Mouse (Mus musculus) G1E (cell line): ENCODE data around the gene Cplx3. TPM values are rescaled to one million over a fixed set of nuclear protein-coding genes. Genes with fewer than 3 reads are reported as not detected.
A peak's percentile ranks its signal among the peaks of the same experiment; 100 is the strongest.

Experiments used
- ATAC-seq: 2 replicates; pipeline ENCODE4 v1.8.0; 2016; ENCODE audit warnings: mild to moderate bottlenecking; ENCODE audit not compliant: insufficient number of reproducible peaks, poor library complexity, low FRiP score, severe bottlenecking; ENCODE audit errors: extremely low read depth
- DNase-seq: peaks from one replicate; pipeline ENCODE4 v3.0.0; 2012; ENCODE audit warnings: low spot score
- H3K27me3 ChIP-seq: 2 replicates; pipeline ENCODE4 v1.6.1; 2012; ENCODE audit warnings: mild to moderate bottlenecking, low read length, inconsistent platforms; ENCODE audit not compliant: insufficient read depth
- H3K36me3 ChIP-seq: replicated peaks from 2 replicates; pipeline ENCODE3; 2012; ENCODE audit warnings: mild to moderate bottlenecking, inconsistent platforms
- H3K4me1 ChIP-seq: 2 replicates; pipeline ENCODE4 v1.6.1; 2012; ENCODE audit warnings: low read depth, low read length, inconsistent platforms, mixed read lengths; ENCODE audit not compliant: insufficient read depth
- H3K4me3 ChIP-seq: 2 replicates; pipeline ENCODE4 v1.5.1; 2012; ENCODE audit warnings: low read depth, mild to moderate bottlenecking, inconsistent platforms, low read length, moderate library complexity, mixed read lengths
- H3K9me3 ChIP-seq: replicated peaks from 2 replicates; pipeline ENCODE4 v1.6.1; 2012; ENCODE audit warnings: inconsistent platforms
- CTCF ChIP-seq: IDR thresholded peaks from 2 replicates; pipeline ENCODE4 v1.5.1; 2012; ENCODE audit warnings: low read depth, low read length, inconsistent platforms, mixed read lengths
- GATA1 ChIP-seq: IDR thresholded peaks from 2 replicates; pipeline ENCODE4 v1.6.1; 2012; ENCODE audit warnings: borderline replicate concordance, low read length, inconsistent platforms, mixed read lengths
- GATA2 ChIP-seq: IDR thresholded peaks from 2 replicates; pipeline ENCODE4 v1.6.1; 2012; ENCODE audit warnings: low read depth, low read length, inconsistent platforms, borderline replicate concordance
- POLR2AphosphoS5 ChIP-seq: IDR thresholded peaks from 2 replicates; pipeline ENCODE4 v1.6.1; 2012; ENCODE audit warnings: low read depth, low read length, inconsistent platforms; ENCODE audit not compliant: insufficient replicate concordance
- TAL1 ChIP-seq: conservative IDR thresholded peaks from 2 replicates; pipeline ENCODE4 v1.6.1; 2012; ENCODE audit warnings: low read depth, low read length, inconsistent platforms, mixed read lengths
- polyA plus RNA-seq: library from polyadenylated mRNA; stranded (reverse); fragments of >175 nt; gene quantifications from 2 replicates; pipeline ENCODE4 v1.2.3, GENCODE M21; 2012
- total RNA-seq, 2 experiments: library from RNA; stranded (forward) in 1 of 2; stranded (reverse) in 1 of 2; fragments of 200-1000 nt in 1 of 2; fragments of >200 nt in 1 of 2; fragmentation: Nextera tagmentation in 1 of 2; gene quantifications; 2 replicates each; pipeline ENCODE4 v1.2.3; 2014 to 2017

Gene Cplx3
- total and polyA plus RNA-seq, 3 experiments, result 0.11 TPM; not detected in 2

DNA sequence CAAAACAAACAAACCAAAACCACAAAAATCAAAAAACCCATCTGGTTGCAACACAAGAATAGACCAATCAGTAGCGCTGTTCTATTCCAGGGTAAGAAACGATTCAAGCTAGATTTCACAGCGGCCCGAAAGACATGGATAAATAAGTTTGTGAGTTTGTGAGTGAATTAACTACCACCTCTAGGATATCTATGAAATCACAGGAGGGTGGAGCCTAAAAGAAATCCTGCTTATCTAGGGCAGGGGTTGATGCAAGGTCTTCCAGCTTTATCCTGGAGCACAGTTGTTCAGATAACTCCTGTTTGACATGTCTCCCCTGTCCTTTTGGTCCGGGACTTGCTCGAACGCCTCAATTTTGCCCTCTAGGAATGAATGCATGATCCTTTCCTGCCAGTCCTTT is 45.8 kb downstream of the Cplx3 start:
- DNase-seq (no peak), ATAC-seq (no peak)
- no peaks in the 10 kb centered on the region for H3K27me3 ChIP-seq
- H3K36me3 ChIP-seq, result peaks cover 20% of the 10 kb centered on the region
- peaks cover 35% of the 10 kb centered on the region for H3K4me1 ChIP-seq
- TF ChIP-seq GATA1 (no peak), CTCF (no peak), TAL1 (no peak), GATA2 (no peak), POLR2AphosphoS5 (no peak)
- no peaks in the 10 kb centered on the region for H3K9me3 ChIP-seq
- H3K4me3 ChIP-seq, result peak overlapping the region; percentile 77

DNA sequence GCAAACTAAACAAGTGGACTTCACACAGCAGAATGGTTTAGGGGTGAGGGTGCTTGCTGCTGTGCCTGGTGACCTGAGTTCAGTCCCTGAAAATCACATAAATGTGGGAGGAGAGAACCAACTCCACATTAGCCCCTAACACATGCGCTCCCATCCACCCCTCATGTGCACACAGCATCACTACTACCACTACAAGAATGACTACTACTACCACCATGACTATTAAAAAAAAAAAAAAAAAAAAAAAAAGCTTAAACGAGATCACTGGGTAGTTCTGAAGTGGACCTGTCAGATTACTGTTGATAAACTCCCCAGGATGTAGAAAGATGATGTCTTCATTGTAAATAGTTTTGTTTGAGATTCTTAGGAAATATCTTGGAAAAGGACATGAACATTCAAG is 46.5 kb downstream of the Cplx3 start:
- TF ChIP-seq CTCF (no peak), GATA1 (no peak), GATA2 (no peak), POLR2AphosphoS5 (no peak), TAL1 (no peak)
- no peak for DNase-seq
- no peaks in the 10 kb centered on the region for H3K27me3 ChIP-seq
- H3K4me3 ChIP-seq, result no peak overlapping the region
- ATAC-seq, result no peak
- peaks cover 32% of the 10 kb centered on the region for H3K4me1 ChIP-seq
- no peaks in the 10 kb centered on the region for H3K9me3 ChIP-seq
- H3K36me3 ChIP-seq, result peaks cover 16% of the 10 kb centered on the region

DNA sequence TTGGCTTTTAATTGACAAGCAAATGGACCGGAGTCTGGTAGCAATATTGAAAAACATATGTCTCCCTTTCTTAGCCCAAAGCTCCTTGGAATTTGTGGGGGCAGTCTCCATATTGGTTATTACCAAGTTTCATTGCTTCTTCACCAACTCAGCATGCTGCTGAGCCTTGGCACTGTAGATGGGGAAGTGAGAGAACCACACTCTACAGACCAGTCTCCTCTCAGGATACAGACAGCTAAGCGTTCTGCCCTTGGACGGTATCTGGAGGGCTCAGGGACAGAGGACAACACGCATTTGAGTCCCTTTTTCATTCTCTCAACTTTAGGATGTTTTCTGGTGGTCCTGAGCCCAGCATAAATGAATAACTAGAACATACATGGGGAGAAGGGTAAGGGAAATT is 47.5 kb downstream of the Cplx3 start:
- H3K4me1 ChIP-seq, result peaks cover 38% of the 10 kb centered on the region
- H3K27me3 ChIP-seq, result no peaks in the 10 kb centered on the region
- TF ChIP-seq POLR2AphosphoS5 (no peak), TAL1 (no peak), GATA2 (no peak), CTCF (no peak)
- ATAC-seq (no peak), DNase-seq (no peak)
- no peaks in the 10 kb centered on the region for H3K9me3 ChIP-seq
- peaks cover 13% of the 10 kb centered on the region for H3K36me3 ChIP-seq
- H3K4me3 ChIP-seq, result no peak overlapping the region

DNA sequence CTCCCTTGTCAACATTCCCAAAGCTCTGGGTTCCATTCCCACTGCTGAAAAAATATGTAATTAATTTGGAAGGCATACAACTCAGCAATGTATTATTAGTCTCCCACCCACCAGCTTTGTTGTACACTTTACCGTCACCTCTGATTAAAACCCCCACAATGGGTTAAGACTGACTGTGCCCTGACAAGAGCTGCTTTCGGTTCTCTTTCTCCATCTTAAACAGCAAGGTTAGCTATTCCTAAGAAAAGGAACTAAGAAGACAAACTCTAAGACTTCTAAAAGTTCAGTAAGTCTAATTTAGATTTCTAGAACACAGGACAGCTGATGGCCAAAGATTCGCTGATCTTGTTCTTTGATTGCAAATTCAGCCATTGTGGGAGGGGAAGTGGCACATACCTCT is 48.9 kb downstream of the Cplx3 start:
- DNase-seq (no peak), ATAC-seq (no peak)
- Histone ChIP-seq H3K9me3 (no peaks in the 10 kb centered on the region), H3K4me1 (peaks cover 41% of the 10 kb centered on the region), H3K4me3 (no peak overlapping the region), H3K36me3 (peaks cover 4% of the 10 kb centered on the region), H3K27me3 (peaks cover 2% of the 10 kb centered on the region; the same call in 1 of the 2 replicates)
- TF ChIP-seq GATA1 (no peak), GATA2 (no peak), CTCF (no peak), POLR2AphosphoS5 (no peak), TAL1 (no peak)

DNA sequence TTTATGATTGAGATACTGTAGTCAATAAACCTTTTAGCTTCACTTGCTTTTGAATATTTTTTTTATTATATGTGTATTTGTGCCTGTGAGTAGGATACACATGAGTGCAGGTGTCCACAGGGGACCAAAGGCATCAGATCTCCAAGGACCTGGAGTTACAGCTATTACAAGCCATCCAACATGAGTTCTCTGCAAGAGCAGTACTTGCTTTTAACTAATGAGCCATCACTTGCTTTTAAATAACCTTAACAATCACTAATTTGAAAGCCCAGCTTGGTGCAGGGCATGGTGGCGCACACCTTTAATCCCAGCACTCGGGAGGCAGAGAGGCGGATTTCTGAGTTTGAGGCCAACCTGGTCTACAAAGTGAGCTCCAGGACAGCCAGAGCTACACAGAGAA is 51.3 kb downstream of the Cplx3 start:
- H3K4me3 ChIP-seq, result no peak overlapping the region
- TF ChIP-seq GATA2 (no peak), GATA1 (no peak), CTCF (no peak), TAL1 (no peak), POLR2AphosphoS5 (no peak)
- ATAC-seq (no peak), DNase-seq (no peak)
- no peaks in the 10 kb centered on the region for H3K9me3 ChIP-seq
- H3K4me1 ChIP-seq, result peaks cover 34% of the 10 kb centered on the region
- peaks cover 2% of the 10 kb centered on the region; the same call in 1 of the 2 replicates for H3K27me3 ChIP-seq
- H3K36me3 ChIP-seq, result peaks cover 12% of the 10 kb centered on the region

DNA sequence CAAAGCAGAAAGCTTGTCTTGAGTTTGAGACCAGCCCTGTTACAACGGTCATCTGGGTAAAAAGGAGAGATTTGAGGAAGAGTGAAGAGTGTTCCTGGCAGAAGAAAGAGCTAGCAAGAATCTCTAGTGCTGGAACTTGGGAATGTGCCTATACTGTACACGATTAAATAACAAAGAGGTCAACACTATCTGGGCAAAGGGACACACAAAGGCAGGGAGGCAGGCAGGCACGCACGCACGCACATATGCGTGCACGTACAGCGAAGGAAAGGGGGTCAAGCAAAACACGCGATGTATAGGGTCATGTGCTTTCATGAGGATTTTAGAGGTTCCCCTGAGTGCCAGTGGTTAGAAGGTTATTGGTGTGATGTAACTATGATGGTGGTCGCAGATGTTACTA is 53.0 kb downstream of the Cplx3 start:
- DNase-seq (no peak), ATAC-seq (no peak)
- Histone ChIP-seq H3K4me3 (no peak overlapping the region), H3K9me3 (no peaks in the 10 kb centered on the region), H3K27me3 (peaks cover 2% of the 10 kb centered on the region; the same call in 1 of the 2 replicates), H3K4me1 (peaks cover 28% of the 10 kb centered on the region), H3K36me3 (peaks cover 28% of the 10 kb centered on the region)
- TF ChIP-seq TAL1 (no peak), CTCF (no peak), POLR2AphosphoS5 (no peak), GATA2 (no peak)
